Mouse (Mus musculus) neural tube, embryonic 11.5 days (tissue): ENCODE measurements around the gene Usp39. TPM values are rescaled to one million over a fixed set of nuclear protein-coding genes. Genes with fewer than 3 reads are reported as not detected.

Experiments used
- ATAC-seq: fragments of 200-750 bp; cut with Nextera tagmentation; 2 replicates; pipeline ENCODE4 v1.8.0; 2017; ENCODE audit warnings: moderate number of reproducible peaks, mild to moderate bottlenecking, moderate TSS enrichment, moderate library complexity; ENCODE audit not compliant: insufficient read depth, low FRiP score, low TSS enrichment
- DNase-seq: peaks from one replicate; pipeline ENCODE4 v3.0.0-alpha.2; 2015; ENCODE audit warnings: low spot score
- H3K27ac ChIP-seq: fragments of 300-500 bp; sonication (generic); 2 replicates; pipeline ENCODE4 v1.5.1; 2014; ENCODE audit warnings: low read depth, mild to moderate bottlenecking, low read length
- H3K27me3 ChIP-seq: fragments of 300-500 bp; sonication (generic); 2 replicates; pipeline ENCODE4 v1.6.1; 2014; ENCODE audit warnings: mild to moderate bottlenecking, low read length, mixed read lengths; ENCODE audit not compliant: control insufficient read depth, insufficient read depth
- H3K36me3 ChIP-seq: fragments of 300-500 bp; sonication (generic); 2 replicates; pipeline ENCODE4 v1.6.1; 2014; ENCODE audit warnings: mild to moderate bottlenecking, low read length, moderate library complexity, mixed read lengths; ENCODE audit not compliant: control insufficient read depth, insufficient read depth
- H3K4me1 ChIP-seq: fragments of 300-500 bp; sonication (generic); 2 replicates; pipeline ENCODE4 v1.6.1; 2014; ENCODE audit warnings: low read length, mixed read lengths; ENCODE audit not compliant: control insufficient read depth, insufficient read depth
- H3K4me2 ChIP-seq: fragments of 300-500 bp; sonication (generic); 2 replicates; pipeline ENCODE4 v1.6.1; 2014; ENCODE audit warnings: low read depth, mild to moderate bottlenecking, moderate library complexity
- H3K4me3 ChIP-seq: fragments of 300-500 bp; sonication (generic); 2 replicates; pipeline ENCODE4 v1.5.1; 2014; ENCODE audit warnings: low read depth, low read length
- H3K9ac ChIP-seq: fragments of 300-500 bp; sonication (generic); 2 replicates; pipeline ENCODE4 v1.6.1; 2014; ENCODE audit warnings: mild to moderate bottlenecking, low read length
- H3K9me3 ChIP-seq: fragments of 300-500 bp; sonication (generic); 2 replicates; pipeline ENCODE4 v1.6.1; 2016; ENCODE audit warnings: low read length; ENCODE audit not compliant: control insufficient read depth
- WGBS: fragments of 180-500 bp; shearing (Covaris S2); extraction: QIAGEN DNeasy Blood & Tissue Kit; methylation state at CpG from one replicate; pipeline ENCODE4 v1.1.7; 2014; 5-methylcytosine and 5-hydroxymethylcytosine counted together
- polyA plus RNA-seq: library from polyadenylated mRNA; unstranded; fragments of >200 nt; fragmentation: Nextera tagmentation; extraction: Ambion mirVana; gene quantifications from 2 replicates; pipeline ENCODE4 v1.2.1, GENCODE M21; 2014

The Usp39 gene
- polyA plus RNA-seq, 1 experiment from 2014 or later, result 95.7 TPM

GRCm38 (mm10) chr6:72374820-72375563, 30.0 kb upstream of the Usp39 start:
- H3K27ac ChIP-seq, result no peak overlapping the region

GRCm38 (mm10) chr6:72374206-72374605, 29.2 kb upstream of the Usp39 start:
- 71% methylated on average over 7 of the region's 7 CpGs for WGBS
- no peaks in the 10 kb centered on the region for H3K4me1 ChIP-seq
- peaks cover 4% of the 10 kb centered on the region; the same call in 1 of the 2 replicates for H3K27me3 ChIP-seq
- H3K9ac ChIP-seq, result no peak overlapping the region
- H3K9me3 ChIP-seq, result no peaks in the 10 kb centered on the region
- no peak overlapping the region for H3K4me2 ChIP-seq
- ATAC-seq, result no peak
- H3K27ac ChIP-seq, result no peak overlapping the region
- DNase-seq, result no peak
- H3K36me3 ChIP-seq, result no peaks in the 10 kb centered on the region
- H3K4me3 ChIP-seq, result no peak overlapping the region

More at GRCm38 (mm10) chr6:72374820-72375563, 30.0 kb upstream of the Usp39 start:
- ATAC-seq (no peak), DNase-seq (no peak)
- Histone ChIP-seq H3K4me1 (no peaks in the 10 kb centered on the region), H3K4me2 (no peak overlapping the region), H3K9me3 (no peaks in the 10 kb centered on the region), H3K36me3 (no peaks in the 10 kb centered on the region), H3K27me3 (peaks cover 9% of the 10 kb centered on the region; the same call in 1 of the 2 replicates), H3K9ac (no peak overlapping the region), H3K4me3 (no peak overlapping the region)
- WGBS, result 87% methylated on average over 15 of the region's 15 CpGs

- Histone ChIP-seq H3K27ac (no peak overlapping the region), H3K9ac (no peak overlapping the region), H3K9me3 (no peaks in the 10 kb centered on the region), H3K4me3 (no peak overlapping the region), H3K4me1 (no peaks in the 10 kb centered on the region), H3K36me3 (no peaks in the 10 kb centered on the region), H3K27me3 (no peaks in the 10 kb centered on the region), H3K4me2 (no peak overlapping the region)
- no peak for DNase-seq
- WGBS, result 92% methylated on average over 4 of the region's 4 CpGs
- no peak for ATAC-seq
These were observed 28.2 kb upstream of the Usp39 start for GRCm38 (mm10) chr6:72373184-72373583.

GRCm38 (mm10) chr6:72371571-72371970, 26.6 kb upstream of the Usp39 start:
- Histone ChIP-seq H3K27me3 (no peaks in the 10 kb centered on the region), H3K9me3 (no peaks in the 10 kb centered on the region), H3K27ac (no peak overlapping the region), H3K4me3 (no peak overlapping the region), H3K4me1 (no peaks in the 10 kb centered on the region), H3K36me3 (no peaks in the 10 kb centered on the region), H3K4me2 (no peak overlapping the region), H3K9ac (no peak overlapping the region)
- WGBS, result 18% methylated on average over 1 of the region's 1 CpGs
- ATAC-seq (no peak), DNase-seq (no peak)

- Histone ChIP-seq H3K4me2 (no peak overlapping the region), H3K27ac (no peak overlapping the region), H3K9me3 (no peaks in the 10 kb centered on the region), H3K9ac (no peak overlapping the region), H3K4me1 (no peaks in the 10 kb centered on the region), H3K27me3 (no peaks in the 10 kb centered on the region), H3K4me3 (no peak overlapping the region), H3K36me3 (no peaks in the 10 kb centered on the region)
- ATAC-seq, result no peak
- WGBS, result 42% methylated on average over 5 of the region's 5 CpGs
- no peak for DNase-seq
These were observed 26.2 kb upstream of the Usp39 start for GRCm38 (mm10) chr6:72371147-72371546.

- no peak overlapping the region for H3K9ac ChIP-seq
- H3K4me1 ChIP-seq, result no peaks in the 10 kb centered on the region
- 85% methylated on average over 12 of the region's 12 CpGs for WGBS
- H3K4me2 ChIP-seq, result no peak overlapping the region
- ATAC-seq (no peak), DNase-seq (no peak)
- no peaks in the 10 kb centered on the region for H3K9me3 ChIP-seq
- H3K36me3 ChIP-seq, result no peaks in the 10 kb centered on the region
- no peak overlapping the region for H3K27ac ChIP-seq
- H3K4me3 ChIP-seq, result no peak overlapping the region
- H3K27me3 ChIP-seq, result no peaks in the 10 kb centered on the region
These were observed 25.1 kb upstream of the Usp39 start for GRCm38 (mm10) chr6:72370091-72370490.

GRCm38 (mm10) chr6:72369557-72369956, 24.6 kb upstream of the Usp39 start:
- WGBS, result 82% methylated on average over 4 of the region's 4 CpGs
- no peak for DNase-seq
- no peak overlapping the region for H3K27ac ChIP-seq
- H3K4me1 ChIP-seq, result no peaks in the 10 kb centered on the region
- H3K9ac ChIP-seq, result no peak overlapping the region
- H3K27me3 ChIP-seq, result no peaks in the 10 kb centered on the region
- H3K9me3 ChIP-seq, result no peaks in the 10 kb centered on the region
- no peak overlapping the region for H3K4me2 ChIP-seq
- no peak overlapping the region for H3K4me3 ChIP-seq
- no peaks in the 10 kb centered on the region for H3K36me3 ChIP-seq
- ATAC-seq, result no peak

- ATAC-seq (no peak), DNase-seq (no peak)
- H3K27ac ChIP-seq, result no peak overlapping the region
- no peak overlapping the region for H3K4me3 ChIP-seq
- no peaks in the 10 kb centered on the region for H3K36me3 ChIP-seq
- H3K4me2 ChIP-seq, result no peak overlapping the region
- no peaks in the 10 kb centered on the region for H3K27me3 ChIP-seq
- 87% methylated on average over 4 of the region's 4 CpGs for WGBS
- H3K9me3 ChIP-seq, result no peaks in the 10 kb centered on the region
- H3K9ac ChIP-seq, result no peak overlapping the region
- no peaks in the 10 kb centered on the region for H3K4me1 ChIP-seq
These were observed 22.5 kb upstream of the Usp39 start for GRCm38 (mm10) chr6:72367460-72367974.

- Histone ChIP-seq H3K36me3 (no peaks in the 10 kb centered on the region), H3K9ac (no peak within 1 kb of the TSS), H3K4me2 (no peak within 1 kb of the TSS), H3K27me3 (no peaks in the 10 kb centered on the region), H3K4me3 (no peak within 1 kb of the TSS), H3K4me1 (no peaks in the 10 kb centered on the region), H3K9me3 (no peaks in the 10 kb centered on the region), H3K27ac (no peak within 1 kb of the TSS)
- DNase-seq (no peak), ATAC-seq (no peak)
- WGBS, result 79% methylated on average over 4 of the region's 4 CpGs
These were observed 22.0 kb upstream of the Usp39 start, which contains the start of gene Rnf181 for GRCm38 (mm10) chr6:72366844-72367443. TSS of gene Rnf181 (minus strand) at chr6:72366956.
